Comparison of ENCODE assay signal across 14 mouse cellular contexts in genomic region chr1:95342242-95342641, GRCm38 (mm10). TPM values are rescaled to one million over a fixed set of nuclear protein-coding genes. Genes with fewer than 3 reads are reported as not detected.
DNase-seq lines count a peak whose midpoint lies in the region; ATAC-seq and TF ChIP-seq lines count a peak whose summit lies in the region.
"Had no signal": no experiment of that assay in that cellular context is flagged by ENCODE, and none has a peak within 500 bp of the region (broad histone marks: within the 10 kb centered on the region; RNA-seq: fewer than 3 reads in every experiment).

No protein-coding gene starts in this region.

- no peak for TF ChIP-seq RAD21 in MEL (IDR thresholded peaks at IDR 0.05; ENCODE audit: low read depth, low read length)

- H3K27me3 ChIP-seq in MEL (ENCODE audit: control insufficient read depth in 1 of 2, insufficient read depth in 2 of 2, low read length in 2 of 2): no peaks in the 10 kb centered on the region
- H3K27me3 ChIP-seq in forebrain, embryonic 15.5 days: no peaks in the 10 kb centered on the region
- no peaks in the 10 kb centered on the region for H3K27me3 ChIP-seq in heart, embryonic 11.5 days (ENCODE audit: control insufficient read depth, insufficient read depth, low read length)
- no peaks in the 10 kb centered on the region for H3K27me3 ChIP-seq in kidney, embryonic 14.5 days (ENCODE audit: control insufficient read depth, insufficient read depth, low read length)
- H3K27me3 ChIP-seq: limb, embryonic 15.5 days; neural tube, embryonic 15.5 days had no signal

- no peaks in the 10 kb centered on the region for H3K9me3 ChIP-seq in MEL (replicated peaks; ENCODE audit: insufficient read depth, low read length)
- H3K9me3 ChIP-seq in forebrain, embryonic 15.5 days: no peaks in the 10 kb centered on the region
- no peaks in the 10 kb centered on the region for H3K9me3 ChIP-seq in heart, embryonic 11.5 days (replicated peaks; ENCODE audit: control insufficient read depth, low read length)
- no peaks in the 10 kb centered on the region for H3K9me3 ChIP-seq in kidney, embryonic 14.5 days (ENCODE audit: control insufficient read depth, low read length)
- H3K9me3 ChIP-seq: limb, embryonic 15.5 days; neural tube, embryonic 15.5 days had no signal

- no peak overlapping the region for H3K9ac ChIP-seq in MEL (ENCODE audit: control insufficient read depth, low read depth, low read length, poor library complexity, severe bottlenecking)
- no peak overlapping the region for H3K9ac ChIP-seq in forebrain, embryonic 15.5 days (replicated peaks)
- H3K9ac ChIP-seq in heart, embryonic 11.5 days (ENCODE audit: low read depth, low read length): no peak overlapping the region
- no peak overlapping the region for H3K9ac ChIP-seq in kidney, embryonic 14.5 days (ENCODE audit: low read depth, low read length)
- H3K9ac ChIP-seq: limb, embryonic 15.5 days; neural tube, embryonic 15.5 days had no signal

- DNase-seq in MEL (ENCODE audit: low read depth, low spot score): no peak
- peak; percentile 68 for DNase-seq in layer of hippocampus, adult 9-10 months (ENCODE audit: low spot score)
- DNase-seq in testis, postnatal 10 days (ENCODE audit: low spot score): no peak
- DNase-seq in thymus, postnatal 14 days: no peak
- DNase-seq: heart, postnatal 36 days; kidney, adult 9 months; midbrain, embryonic 14.5 days; thymus, postnatal 4 days had no signal

- TF ChIP-seq CTCF in MEL (IDR thresholded peaks at IDR 0.05 in 2 of 3, conservative IDR thresholded peaks at IDR 0.05 in 1 of 3; ENCODE audit: control insufficient read depth in 1 of 3, insufficient read depth in 1 of 3, low read depth in 2 of 3, low read length in 3 of 3, poor library complexity in 1 of 3, severe bottlenecking in 1 of 3): no peak

- peaks cover 0 to 9% of the 10 kb centered on the region in 2 experiments; a peak in 1 of 4 replicates for H3K4me1 ChIP-seq in MEL (ENCODE audit: control insufficient read depth in 1 of 2, insufficient read depth in 2 of 2, low read length in 2 of 2)
- H3K4me1 ChIP-seq in forebrain, embryonic 15.5 days: peaks cover 14% of the 10 kb centered on the region; the same call in 1 of the 2 replicates
- H3K4me1 ChIP-seq in heart, embryonic 11.5 days (ENCODE audit: control insufficient read depth, insufficient read depth, low read length): no peaks in the 10 kb centered on the region
- H3K4me1 ChIP-seq in kidney, embryonic 14.5 days (ENCODE audit: control insufficient read depth, insufficient read depth, low read length): no peaks in the 10 kb centered on the region
- H3K4me1 ChIP-seq: limb, embryonic 15.5 days; neural tube, embryonic 15.5 days had no signal

- no peak; a peak in 1 of 4 replicates for TF ChIP-seq EP300 in MEL (IDR thresholded peaks at IDR 0.05; ENCODE audit: low read depth in 1 of 2, low read length in 2 of 2)

- H3K27ac ChIP-seq in MEL (ENCODE audit: control insufficient read depth, low read depth, low read length): no peak overlapping the region
- no peak overlapping the region for H3K27ac ChIP-seq in forebrain, embryonic 15.5 days (replicated peaks)
- no peak overlapping the region for H3K27ac ChIP-seq in heart, embryonic 11.5 days (ENCODE audit: low read depth, low read length)
- no peak overlapping the region for H3K27ac ChIP-seq in kidney, embryonic 14.5 days (ENCODE audit: low read depth, low read length)
- H3K27ac ChIP-seq: limb, embryonic 15.5 days; neural tube, embryonic 15.5 days had no signal

- H3K79me2 ChIP-seq in MEL (ENCODE audit: control insufficient read depth, insufficient read depth, low read length, poor library complexity): no peaks in the 10 kb centered on the region

- H3K36me3 ChIP-seq in MEL (ENCODE audit: control insufficient read depth in 1 of 2, insufficient read depth in 2 of 2, low read length in 2 of 2): peaks cover 0 to 6% of the 10 kb centered on the region in 2 experiments; a peak in 2 of 4 replicates
- no peaks in the 10 kb centered on the region for H3K36me3 ChIP-seq in forebrain, embryonic 15.5 days
- H3K36me3 ChIP-seq in heart, embryonic 11.5 days (ENCODE audit: control insufficient read depth, insufficient read depth, low read length): no peaks in the 10 kb centered on the region
- no peaks in the 10 kb centered on the region for H3K36me3 ChIP-seq in kidney, embryonic 14.5 days (ENCODE audit: control insufficient read depth, insufficient read depth, low read length)
- H3K36me3 ChIP-seq: limb, embryonic 15.5 days; neural tube, embryonic 15.5 days had no signal

- H3K4me3 ChIP-seq in MEL (ENCODE audit: control insufficient read depth in 1 of 2, insufficient read depth in 1 of 2, low read depth in 2 of 2, low read length in 2 of 2): no peak overlapping the region
- H3K4me3 ChIP-seq in forebrain, embryonic 15.5 days: no peak overlapping the region
- H3K4me3 ChIP-seq in heart, embryonic 11.5 days (ENCODE audit: low read depth, low read length): no peak overlapping the region
- H3K4me3 ChIP-seq in kidney, embryonic 14.5 days (ENCODE audit: low read length): no peak overlapping the region
- H3K4me3 ChIP-seq: limb, embryonic 15.5 days; neural tube, embryonic 15.5 days had no signal

- ATAC-seq in forebrain, embryonic 15.5 days (replicated peaks): peak; percentile 88
- peak; percentile 67 for ATAC-seq in megakaryocyte progenitor cell, adult 5-6 weeks (replicated peaks; ENCODE audit: poor library complexity)
- no peak for ATAC-seq in heart, embryonic 11.5 days (replicated peaks; ENCODE audit: insufficient number of reproducible peaks, low FRiP score, low TSS enrichment)
- ATAC-seq in kidney, embryonic 14.5 days (ENCODE audit: low FRiP score, low TSS enrichment): no peak

- no peak overlapping the region for H3K4me2 ChIP-seq in forebrain, embryonic 15.5 days (replicated peaks)
- no peak overlapping the region for H3K4me2 ChIP-seq in heart, embryonic 11.5 days
- H3K4me2 ChIP-seq in kidney, embryonic 14.5 days (replicated peaks; ENCODE audit: low read depth, low read length): no peak overlapping the region
- H3K4me2 ChIP-seq: limb, embryonic 15.5 days; neural tube, embryonic 15.5 days had no signal

- no peak for TF ChIP-seq POLR2A in MEL (IDR thresholded peaks at IDR 0.05; ENCODE audit: control insufficient read depth in 1 of 2, insufficient read depth in 1 of 2, low read depth in 1 of 2, low read length in 2 of 2, poor library complexity in 1 of 2)

TF ChIP-seq in MEL, 35 proteins besides CTCF, POLR2A, EP300 and RAD21:
- TF ChIP-seq UBTF (IDR thresholded peaks at IDR 0.05; ENCODE audit: borderline replicate concordance, insufficient read depth, low read depth, low read length): no peak
- no peak for TF ChIP-seq JUND (IDR thresholded peaks at IDR 0.05; ENCODE audit: low read depth, low read length)
- TF ChIP-seq TCF12 (IDR thresholded peaks at IDR 0.05; ENCODE audit: low read depth, low read length): peak; percentile 44; the same call in 1 of the 2 replicates

RNA-seq across cellular contexts. Expression of gene Fam174a, which starts 28.8 kb away (rescaled TPM):
- total RNA-seq in MEL (2012; rRNA removed): 17.3 and 19.0 TPM in 2 replicates
- polyA plus RNA-seq in MEL (2012; ENCODE audit: insufficient read depth in 1 of 2, insufficient read length in 2 of 2, low read depth in 1 of 2, low replicate concordance in 2 of 2, missing spikeins in 1 of 2): 10 to 100 TPM in 1 of 2 experiments, not detected in 1; 16.7 TPM
- polyA plus RNA-seq in forebrain, embryonic 15.5 days (2015; fragmentation: Nextera tagmentation; extraction: Ambion mirVana): 20.9 and 21.2 TPM in 2 replicates
- total RNA-seq in megakaryocyte progenitor cell, adult 5-6 weeks (2015): 19.2 and 23.9 TPM in 2 replicates
- total RNA-seq in megakaryocyte progenitor cell, adult 5-6 weeks (2017): 15.4 and 16.4 TPM in 2 replicates
- polyA plus RNA-seq in heart, embryonic 11.5 days (2014; fragmentation: Nextera tagmentation; extraction: Ambion mirVana): 18.7 and 19.6 TPM in 2 replicates
- 25.1 and 31.4 TPM in 2 replicates for polyA plus RNA-seq in kidney, embryonic 14.5 days (2014; fragmentation: Nextera tagmentation; extraction: Ambion mirVana)

Comparison
In these comparisons a context has a peak if more than half of its experiments do, and no peak if none do; other contexts are left out.
1. ATAC-seq: peak in forebrain, embryonic 15.5 days (single experiment) and megakaryocyte progenitor cell, adult 5-6 weeks (single experiment); none in heart, embryonic 11.5 days (single experiment) and kidney, embryonic 14.5 days (single experiment).